Mouse (Mus musculus) liver, postnatal 0 days (tissue): ENCODE measurements at regions not wholly inside any gene's neighbourhood (a gene's known extent, or its start where the extent isn't known, plus 50 kb on each side); places are given as distances from the start of the nearest gene placed in this dataset.

ENCODE experiments used
- CTCF ChIP-seq: sonication (generic); IDR thresholded peaks from 2 replicates; pipeline ENCODE4 v1.5.1; 2016; ENCODE audit warnings: antibody characterized with exemption, low read depth
- EP300 ChIP-seq: IDR thresholded peaks from 2 replicates; pipeline ENCODE4 v1.6.1; 2016; ENCODE audit warnings: antibody characterized with exemption, low read depth, mild to moderate bottlenecking

- no peak for TF ChIP-seq CTCF
- TF ChIP-seq EP300, result no peak
Observed at GRCm38 (mm10) chr1:71763530-71763929, 110.5 kb upstream of the Fn1 start.
